Mouse (Mus musculus) liver, embryonic 14.5 days (tissue): ENCODE results near the gene Slc12a9.

Experiments used
- CTCF ChIP-seq: IDR thresholded peaks from 2 replicates; pipeline ENCODE4 v1.5.1; 2016; ENCODE audit warnings: antibody characterized with exemption, low read depth, control low read depth
- EP300 ChIP-seq: IDR thresholded peaks from 2 replicates; pipeline ENCODE4 v1.6.1; 2016; ENCODE audit warnings: antibody characterized with exemption, low read depth

GRCm38 (mm10) chr5:137308356-137308755, 25.0 kb downstream of the Slc12a9 start:
- TF ChIP-seq CTCF (peak; percentile 10), EP300 (no peak)
